In the genomic region with DNA sequence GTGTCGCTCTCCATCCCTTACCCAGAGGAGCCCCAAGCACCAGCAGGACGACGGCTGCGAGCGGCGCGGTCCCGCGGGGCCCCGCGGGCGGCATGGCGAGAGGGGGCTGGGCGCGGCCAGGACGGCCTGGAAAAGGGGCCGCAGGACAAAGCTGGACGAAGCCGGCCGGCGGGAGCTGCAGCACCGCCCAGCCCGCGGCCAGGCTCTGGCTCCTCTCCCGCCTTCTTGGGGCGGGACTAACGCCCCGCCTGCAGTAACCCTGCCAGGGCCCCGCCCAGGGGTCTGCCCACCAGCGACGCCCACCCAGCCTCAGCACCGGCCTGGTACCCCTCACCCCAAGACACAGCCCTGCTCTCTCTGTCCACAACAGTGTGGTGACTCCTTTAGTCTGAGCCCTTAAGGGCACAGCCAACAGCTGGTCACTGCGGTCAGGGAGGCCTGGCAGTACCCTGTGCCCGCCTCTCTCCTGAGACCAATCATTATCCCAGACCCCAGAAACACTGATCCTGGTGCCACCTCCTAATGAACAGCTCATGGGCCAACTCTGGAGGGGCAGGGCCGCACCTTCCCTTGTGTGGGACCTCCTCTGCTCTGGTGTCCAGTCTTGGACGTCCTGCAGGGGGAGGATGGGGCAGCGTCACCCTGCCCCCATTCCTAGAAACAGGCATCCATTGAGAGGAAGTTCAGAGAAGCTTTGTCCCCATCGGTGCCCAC, we compare ENCODE assay signal across 7 mouse cellular contexts. TPM values are rescaled to one million over a fixed set of nuclear protein-coding genes. Genes with fewer than 3 reads are reported as not detected.
DNase-seq lines count a peak whose midpoint lies in the region; ATAC-seq and TF ChIP-seq lines count a peak whose summit lies in the region.

A gene (minus strand): TSS at position 370 of the 714 bp plus-strand sequence.

- H3K9ac ChIP-seq in intestine, embryonic 15.5 days, result peak within 1 kb of the TSS; percentile 59

- peak; percentile 89 for ATAC-seq in intestine, embryonic 15.5 days
- ATAC-seq in megakaryocyte progenitor cell, adult 5-6 weeks (replicated peaks; ENCODE audit: poor library complexity), result peak; percentile 20; the same call in 1 of the 2 replicates

- 2% methylated on average over 38 of the region's 38 CpGs for WGBS in intestine, embryonic 15.5 days

- intact Hi-C loops in gastrocnemius, postnatal 14 days (cut with DNase I; ENCODE audit: low total_unique reads), result no loop called here
- intact Hi-C loops in left cerebral cortex, postnatal 36 days (cut with DNase I), result no loop called here

- TF ChIP-seq CTCF in cortical plate, adult 2 months (IDR thresholded peaks at IDR 0.05; ENCODE audit: extremely low read depth, insufficient read depth, low read length), result no peak

- DNase-seq in adrenal gland, postnatal 14 days, result peak; percentile 77
- peak; percentile 80 for DNase-seq in gastrocnemius, postnatal 14 days
- DNase-seq in left cerebral cortex, postnatal 36 days (ENCODE audit: low spot score in 2 of 2), result peak; percentile 75 to 83
- DNase-seq in right cerebral cortex, postnatal 36 days (ENCODE audit: low spot score in 2 of 2), result peak; percentile 75 to 76

- H3K4me2 ChIP-seq in intestine, embryonic 15.5 days (replicated peaks), result peak within 1 kb of the TSS; percentile 91

- H3K27ac ChIP-seq in cortical plate, adult 2 months (ENCODE audit: insufficient read depth, low read length), result peak within 1 kb of the TSS; percentile 94
- H3K27ac ChIP-seq in intestine, embryonic 15.5 days, result 0 out of 2 replicates have a peak within 1 kb of the TSS, but pooled peaks have one; percentile 20

- no peaks in the 10 kb centered on the region for H3K36me3 ChIP-seq in intestine, embryonic 15.5 days

- H3K27me3 ChIP-seq in intestine, embryonic 15.5 days (replicated peaks), result no peaks in the 10 kb centered on the region

- peak; percentile 63 for TF ChIP-seq POLR2A in cortical plate, adult 2 months (IDR thresholded peaks at IDR 0.05; ENCODE audit: extremely low read depth, insufficient read depth, low read length)

- peaks cover 5% of the 10 kb centered on the region for H3K4me1 ChIP-seq in cortical plate, adult 2 months (ENCODE audit: control insufficient read depth, insufficient read depth, low read length)
- peaks cover 16% of the 10 kb centered on the region for H3K4me1 ChIP-seq in intestine, embryonic 15.5 days (replicated peaks)

- H3K9me3 ChIP-seq in intestine, embryonic 15.5 days, result no peaks in the 10 kb centered on the region

- H3K4me3 ChIP-seq in cortical plate, adult 2 months (ENCODE audit: insufficient read depth, low read length), result peak within 1 kb of the TSS; percentile 84
- peak within 1 kb of the TSS; percentile 56 for H3K4me3 ChIP-seq in intestine, embryonic 15.5 days (replicated peaks)

RNA-seq across cellular contexts. Expression of the gene that starts here (rescaled TPM):
- total RNA-seq in adrenal gland, postnatal 14 days (2021), result 8.7 and 10.6 TPM in 2 replicates
- polyA plus RNA-seq in cortical plate, adult 2 months (2012; rRNA removed), result 219 and 220 TPM in 2 replicates
- total RNA-seq in gastrocnemius, postnatal 14 days (2021), result 100 to 1,000 TPM; 223 to 271 TPM
- 29.5 and 30.2 TPM in 2 replicates for polyA plus RNA-seq in intestine, embryonic 15.5 days (2015; fragmentation: Nextera tagmentation; extraction: Ambion mirVana)
- total RNA-seq in left cerebral cortex, postnatal 36 days (2021), result 100 to 1,000 TPM; 170 to 221 TPM
- not detected in 2 replicates for total RNA-seq in megakaryocyte progenitor cell, adult 5-6 weeks (2015)
- total RNA-seq in megakaryocyte progenitor cell, adult 5-6 weeks (2017), result not detected in 2 replicates

Comparison
In these comparisons a context has a peak if more than half of its experiments do, and no peak if none do; other contexts are left out.
1. Peak in every context shown above with its lines: DNase-seq, ATAC-seq, H3K4me3 ChIP-seq and H3K27ac ChIP-seq.
2. RNA of the gene that starts here (total RNA-seq): 223 to 271 TPM in gastrocnemius, postnatal 14 days and 170 to 221 TPM in left cerebral cortex, postnatal 36 days; 8.7 to 10.6 TPM in adrenal gland, postnatal 14 days and not detected in megakaryocyte progenitor cell, adult 5-6 weeks; every median in the first group is over 10 times any median in the second.
3. Peak in ATAC-seq in megakaryocyte progenitor cell, adult 5-6 weeks; RNA of the gene not detected or under 1 TPM.